Mouse (Mus musculus) intestine, embryonic 14.5 days (tissue): ENCODE data around the gene Dtx1. TPM values are rescaled to one million over a fixed set of nuclear protein-coding genes. Genes with fewer than 3 reads are reported as not detected.

ENCODE experiments used
- ATAC-seq: fragments of 200-750 bp; cut with Nextera tagmentation; replicated peaks from 2 replicates; pipeline ENCODE4 v1.8.0; 2017; ENCODE audit warnings: low read depth, moderate number of reproducible peaks, moderate TSS enrichment, moderate library complexity; ENCODE audit not compliant: low FRiP score, low TSS enrichment
- DNase-seq: peaks from one replicate; pipeline ENCODE4 v3.0.0-alpha.2; 2018; ENCODE audit warnings: low spot score
- H3K27ac ChIP-seq: fragments of 300-500 bp; sonication (generic); 2 replicates; pipeline ENCODE4 v1.5.1; 2014; ENCODE audit warnings: low read depth, mild to moderate bottlenecking, control low read depth
- H3K27me3 ChIP-seq: fragments of 300-500 bp; sonication (generic); replicated peaks from 2 replicates; pipeline ENCODE4 v1.6.1; 2014; ENCODE audit warnings: low read length, control low read depth; ENCODE audit not compliant: control insufficient read depth, insufficient read depth
- H3K36me3 ChIP-seq: fragments of 300-500 bp; sonication (generic); 2 replicates; pipeline ENCODE4 v1.6.1; 2014; ENCODE audit warnings: low read length, control low read depth; ENCODE audit not compliant: control insufficient read depth, insufficient read depth
- H3K4me1 ChIP-seq: fragments of 300-500 bp; sonication (generic); replicated peaks from 2 replicates; pipeline ENCODE4 v1.6.1; 2014; ENCODE audit warnings: low read length, control low read depth, mixed read lengths; ENCODE audit not compliant: control insufficient read depth, insufficient read depth
- H3K4me2 ChIP-seq: fragments of 300-500 bp; sonication (generic); 2 replicates; pipeline ENCODE4 v1.6.1; 2014; ENCODE audit warnings: low read length
- H3K4me3 ChIP-seq: fragments of 300-500 bp; sonication (generic); 2 replicates; pipeline ENCODE4 v1.5.1; 2014; ENCODE audit warnings: low read depth, low read length, control low read depth, mixed read lengths
- H3K9ac ChIP-seq: fragments of 300-500 bp; sonication (generic); 2 replicates; pipeline ENCODE4 v1.6.1; 2014; ENCODE audit warnings: mild to moderate bottlenecking, low read length
- H3K9me3 ChIP-seq: fragments of 300-500 bp; sonication (generic); 2 replicates; pipeline ENCODE4 v1.6.1; 2016; ENCODE audit warnings: low read length, control low read depth; ENCODE audit not compliant: control insufficient read depth
- WGBS: fragments of 180-500 bp; shearing (Covaris S2); extraction: QIAGEN DNeasy Blood & Tissue Kit; methylation state at CpG from one replicate; pipeline ENCODE4 v1.1.7; 2014; 5-methylcytosine and 5-hydroxymethylcytosine counted together
- polyA plus RNA-seq: library from polyadenylated mRNA; unstranded; fragments of >200 nt; fragmentation: Nextera tagmentation; extraction: Ambion mirVana; gene quantifications from 2 replicates; pipeline ENCODE4 v1.2.1, GENCODE M21; 2014

Dtx1 gene
- polyA plus RNA-seq, 1 experiment from 2014 or later, result 3.7 TPM

DNA sequence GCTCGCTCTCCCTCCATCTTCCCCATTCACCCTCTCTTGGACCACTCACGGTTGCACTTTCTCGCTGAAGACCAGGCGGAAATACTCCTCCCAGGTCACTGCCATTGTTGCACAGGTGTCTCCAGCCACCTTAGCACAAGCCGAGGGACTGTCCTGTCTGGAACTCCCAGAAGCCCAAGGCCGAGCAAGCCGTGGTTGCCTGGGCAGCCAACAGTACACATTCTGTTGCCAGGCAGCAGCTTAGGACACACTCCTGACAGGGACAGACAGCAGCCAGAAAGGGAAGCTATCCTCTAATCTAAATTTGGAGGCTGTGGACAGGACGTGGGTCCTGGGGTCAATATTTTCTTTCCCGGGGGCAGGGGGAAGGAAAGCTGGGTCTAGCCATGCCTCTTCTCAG, 77.6 kb downstream of the Dtx1 start, which contains the start of gene Cfap73:
Gene Cfap73, minus strand, starts transcription at position 105 of the 400 bp plus-strand sequence.
- no peaks in the 10 kb centered on the region; the same call in 1 of the 2 replicates for H3K27me3 ChIP-seq
- ATAC-seq, result no peak
- DNase-seq, result no peak
- H3K9me3 ChIP-seq, result 0 out of 2 replicates have a peak, but pooled peaks cover 5% of the 10 kb centered on the region
- H3K4me3 ChIP-seq, result no peak within 1 kb of the TSS
- 46% methylated on average over 9 of the region's 9 CpGs for WGBS
- H3K4me2 ChIP-seq, result no peak within 1 kb of the TSS
- no peaks in the 10 kb centered on the region for H3K36me3 ChIP-seq
- H3K9ac ChIP-seq, result no peak within 1 kb of the TSS
- no peaks in the 10 kb centered on the region for H3K4me1 ChIP-seq
- no peak within 1 kb of the TSS for H3K27ac ChIP-seq

DNA sequence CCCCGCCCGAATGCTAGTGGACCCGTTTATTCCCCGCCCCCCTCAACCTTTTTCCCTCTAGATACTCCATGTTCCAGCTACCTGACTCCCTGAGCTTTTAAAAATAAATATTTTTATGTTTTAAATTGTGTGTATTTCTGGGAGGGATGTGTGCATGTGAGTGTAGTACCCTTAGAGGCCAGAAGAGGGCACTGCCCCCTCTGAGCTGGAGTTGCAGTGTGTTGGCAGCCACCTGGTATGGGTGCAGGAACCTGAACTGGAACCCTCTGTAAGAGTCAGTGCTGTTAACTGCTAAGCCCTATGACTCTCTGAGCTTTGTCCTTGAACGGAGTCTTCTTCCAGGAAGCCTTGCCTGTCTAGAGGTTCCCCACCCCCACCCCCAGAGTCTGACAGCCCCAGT, 79.8 kb downstream of the Dtx1 start:
- Histone ChIP-seq H3K9me3 (0 out of 2 replicates have a peak, but pooled peaks cover 5% of the 10 kb centered on the region), H3K36me3 (peaks cover 11% of the 10 kb centered on the region), H3K9ac (no peak overlapping the region), H3K27ac (no peak overlapping the region), H3K4me3 (no peak overlapping the region), H3K4me2 (no peak overlapping the region), H3K27me3 (no peaks in the 10 kb centered on the region; the same call in 1 of the 2 replicates), H3K4me1 (no peaks in the 10 kb centered on the region)
- 84% methylated on average over 5 of the region's 5 CpGs for WGBS
- DNase-seq, result no peak
- no peak for ATAC-seq

DNA sequence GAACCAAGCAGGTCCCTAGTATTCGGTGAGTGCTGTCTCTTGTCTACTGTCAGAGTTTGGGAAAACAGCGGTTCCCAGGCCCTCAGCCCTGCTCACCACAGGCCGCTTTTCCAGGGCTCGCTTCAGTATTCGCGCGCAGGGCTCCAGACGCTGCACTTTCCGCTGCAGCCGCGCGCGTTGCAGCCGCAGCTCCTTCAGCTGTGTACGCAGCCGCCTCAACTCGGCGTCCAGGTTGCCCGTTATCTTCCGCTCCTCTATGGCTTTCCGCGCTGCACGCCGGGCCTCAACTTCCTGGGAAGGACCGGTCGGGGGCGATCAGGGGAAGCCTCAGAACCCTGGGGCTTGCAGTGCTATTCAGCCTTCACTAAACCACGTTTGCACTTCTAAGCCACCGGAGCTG, 80.6 kb downstream of the Dtx1 start:
- Histone ChIP-seq H3K4me1 (no peaks in the 10 kb centered on the region), H3K9me3 (0 out of 2 replicates have a peak, but pooled peaks cover 5% of the 10 kb centered on the region), H3K27me3 (no peaks in the 10 kb centered on the region; the same call in 1 of the 2 replicates), H3K9ac (no peak overlapping the region), H3K4me3 (no peak overlapping the region), H3K27ac (no peak overlapping the region), H3K36me3 (peaks cover 17% of the 10 kb centered on the region), H3K4me2 (peak overlapping the region; percentile 30)
- DNase-seq (no peak), ATAC-seq (no peak)
- WGBS, result 6% methylated on average over 29 of the region's 29 CpGs

Other genes with a start within 250 kb of the Dtx1 start
- 8.4 and 9.9 TPM in 2 replicates for gene Sdsl, start 239.1 kb downstream of the Dtx1 start, polyA plus RNA-seq
- gene Sds, start 235.4 kb downstream of the Dtx1 start, polyA plus RNA-seq, result not detected in 2 replicates
- 36.5 and 42.1 TPM in 2 replicates for gene Plbd2, start 208.3 kb downstream of the Dtx1 start, polyA plus RNA-seq
- 3.3 and 3.8 TPM in 2 replicates for gene Slc8b1, start 200.8 kb downstream of the Dtx1 start, polyA plus RNA-seq
- 22.7 and 23.6 TPM in 2 replicates for gene Tpcn1, start 123.3 kb downstream of the Dtx1 start, polyA plus RNA-seq
- 0.24 and 0.48 TPM in 2 replicates for gene Iqcd, start 122.9 kb downstream of the Dtx1 start, polyA plus RNA-seq
- 8.1 and 9.4 TPM in 2 replicates for gene Rita1, start 99.3 kb downstream of the Dtx1 start, polyA plus RNA-seq
- gene Ddx54, start 99.2 kb downstream of the Dtx1 start, polyA plus RNA-seq, result 39.3 and 41.0 TPM in 2 replicates
- not detected in 2 replicates for gene Cfap73, start 77.7 kb downstream of the Dtx1 start, polyA plus RNA-seq
- 0.15 and 0.50 TPM in 2 replicates for gene Rasal1, start 63.1 kb downstream of the Dtx1 start, polyA plus RNA-seq
- gene Oas2, start 37.9 kb upstream of the Dtx1 start, polyA plus RNA-seq, result 0.26 and 0.50 TPM in 2 replicates
- 0.49 and 0.60 TPM in 2 replicates for gene Oas3, start 65.7 kb upstream of the Dtx1 start, polyA plus RNA-seq
- not detected in 2 replicates for gene Oas1e, start 83.6 kb upstream of the Dtx1 start, polyA plus RNA-seq
- 0.70 and 0.79 TPM in 2 replicates for gene Oas1c, start 100.6 kb upstream of the Dtx1 start, polyA plus RNA-seq
- not detected in 2 replicates for gene Oas1f, start 135.4 kb upstream of the Dtx1 start, polyA plus RNA-seq
- not detected in 2 replicates for gene Oas1h, start 149.5 kb upstream of the Dtx1 start, polyA plus RNA-seq
- gene Oas1g, start 175.7 kb upstream of the Dtx1 start, polyA plus RNA-seq, result 1.2 TPM in 2 replicates
- gene Oas1a, start 195.6 kb upstream of the Dtx1 start, polyA plus RNA-seq, result 6.0 and 6.6 TPM in 2 replicates
- gene Oas1d, start 202.6 kb upstream of the Dtx1 start, polyA plus RNA-seq, result 0.11 TPM in 1 of 2 replicates, not detected in the other